Mouse (Mus musculus) limb, embryonic 14.5 days (tissue): ENCODE results near the gene Vipr1. TPM values are rescaled to one million over a fixed set of nuclear protein-coding genes. Genes with fewer than 3 reads are reported as not detected.
A peak's percentile ranks its signal among the peaks of the same experiment; 100 is the strongest.

Experiments used
- ATAC-seq: fragments of 200-750 bp; cut with Nextera tagmentation; 2 replicates; pipeline ENCODE4 v1.8.0; 2017; ENCODE audit warnings: low read depth, moderate number of reproducible peaks, moderate TSS enrichment; ENCODE audit not compliant: low FRiP score
- DNase-seq: peaks from one replicate; pipeline ENCODE4 v3.0.0-alpha.2; 2015; ENCODE audit warnings: low spot score
- H3K27ac ChIP-seq: fragments of 300-500 bp; sonication (generic); replicated peaks from 2 replicates; pipeline ENCODE4 v1.5.1; 2014; ENCODE audit warnings: low read depth, mild to moderate bottlenecking, low read length, moderate library complexity, mixed read lengths
- H3K27me3 ChIP-seq: fragments of 300-500 bp; sonication (generic); 2 replicates; pipeline ENCODE4 v1.6.1; 2014; ENCODE audit warnings: low read length, mixed read lengths; ENCODE audit not compliant: control insufficient read depth, insufficient read depth
- H3K36me3 ChIP-seq: fragments of 300-500 bp; sonication (generic); 2 replicates; pipeline ENCODE4 v1.6.1; 2014; ENCODE audit warnings: mild to moderate bottlenecking, low read length, moderate library complexity, mixed read lengths; ENCODE audit not compliant: control insufficient read depth, insufficient read depth
- H3K4me1 ChIP-seq: fragments of 300-500 bp; sonication (generic); 2 replicates; pipeline ENCODE4 v1.6.1; 2014; ENCODE audit warnings: antibody characterized with exemption, low read length, mixed read lengths; ENCODE audit not compliant: control insufficient read depth, insufficient read depth
- H3K4me2 ChIP-seq: fragments of 300-500 bp; sonication (generic); replicated peaks from 2 replicates; pipeline ENCODE4 v1.6.1; 2014; ENCODE audit warnings: low read depth, mild to moderate bottlenecking, low read length, moderate library complexity; ENCODE audit not compliant: severe bottlenecking
- H3K4me3 ChIP-seq: fragments of 300-500 bp; sonication (generic); replicated peaks from 2 replicates; pipeline ENCODE4 v1.5.1; 2014; ENCODE audit warnings: low read length
- H3K9ac ChIP-seq: fragments of 300-500 bp; sonication (generic); 2 replicates; pipeline ENCODE4 v1.6.1; 2014; ENCODE audit warnings: mild to moderate bottlenecking, low read depth, low read length, moderate library complexity; ENCODE audit not compliant: severe bottlenecking
- H3K9me3 ChIP-seq: fragments of 300-500 bp; sonication (generic); 2 replicates; pipeline ENCODE4 v1.6.1; 2016; ENCODE audit warnings: low read length; ENCODE audit not compliant: control insufficient read depth
- POLR2A ChIP-seq: fragments of 200-500 bp; IDR thresholded peaks from 2 replicates; pipeline ENCODE4 v1.8.0; 2012; ENCODE audit warnings: inconsistent platforms, mild to moderate bottlenecking, moderate library complexity, borderline replicate concordance; ENCODE audit not compliant: insufficient read depth, insufficient read length; ENCODE audit errors: extremely low read depth
- WGBS: fragments of 180-500 bp; shearing (Covaris S2); extraction: QIAGEN DNeasy Blood & Tissue Kit; methylation state at CpG from one replicate; pipeline ENCODE4 v1.1.7; 2014; 5-methylcytosine and 5-hydroxymethylcytosine counted together
- polyA plus RNA-seq, 2 experiments: library from polyadenylated mRNA; depleted of rRNA in 1 of 2; stranded (reverse) in 1 of 2; unstranded in 1 of 2; fragments of >200 nt; fragmentation: Nextera tagmentation in 1 of 2; extraction: Ambion mirVana in 1 of 2; gene quantifications; 2 replicates each; pipeline versions ENCODE4 v1.2.1 to v1.2.3; 2012 to 2014

The Vipr1 gene
- polyA plus RNA-seq, 2 experiments = 0.45 to 0.47 TPM

- no peaks in the 10 kb centered on the region for H3K27me3 ChIP-seq
- no peak for TF ChIP-seq POLR2A
- 66% methylated on average over 6 of the region's 6 CpGs for WGBS
Measured at GRCm38 (mm10) chr9:121599551-121599950, 43.0 kb upstream of the Vipr1 start.

GRCm38 (mm10) chr9:121600201-121600860, 42.2 kb upstream of the Vipr1 start:
- H3K9ac ChIP-seq = no peak overlapping the region
- H3K27me3 ChIP-seq = no peaks in the 10 kb centered on the region
- no peaks in the 10 kb centered on the region for H3K9me3 ChIP-seq
- 41% methylated on average over 13 of the region's 13 CpGs for WGBS
- no peak for DNase-seq
- no peak overlapping the region for H3K4me3 ChIP-seq
- no peak overlapping the region; the same call in 1 of the 2 replicates for H3K27ac ChIP-seq
- no peak for ATAC-seq
- no peak overlapping the region for H3K4me2 ChIP-seq
- TF ChIP-seq POLR2A = no peak
- H3K36me3 ChIP-seq = no peaks in the 10 kb centered on the region
- H3K4me1 ChIP-seq = 0 out of 2 replicates have a peak, but pooled peaks cover 7% of the 10 kb centered on the region

More at GRCm38 (mm10) chr9:121599551-121599950, 43.0 kb upstream of the Vipr1 start:
- no peak overlapping the region for H3K27ac ChIP-seq
- no peak for DNase-seq
- no peak overlapping the region for H3K4me2 ChIP-seq
- no peaks in the 10 kb centered on the region for H3K36me3 ChIP-seq
- H3K4me1 ChIP-seq = peaks cover 12% of the 10 kb centered on the region; the same call in 1 of the 2 replicates
- no peak overlapping the region for H3K9ac ChIP-seq
- no peak for ATAC-seq
- H3K4me3 ChIP-seq = no peak overlapping the region
- no peaks in the 10 kb centered on the region for H3K9me3 ChIP-seq

- no peak for TF ChIP-seq POLR2A
- Histone ChIP-seq H3K9me3 (no peaks in the 10 kb centered on the region), H3K36me3 (no peaks in the 10 kb centered on the region), H3K4me3 (no peak overlapping the region), H3K27me3 (no peaks in the 10 kb centered on the region), H3K9ac (no peak overlapping the region), H3K27ac (no peak overlapping the region), H3K4me2 (no peak overlapping the region), H3K4me1 (0 out of 2 replicates have a peak, but pooled peaks cover 7% of the 10 kb centered on the region)
- 14% methylated on average over 6 of the region's 6 CpGs for WGBS
- peak; percentile 46 for DNase-seq
- ATAC-seq = peak; percentile 63
Measured at GRCm38 (mm10) chr9:121600861-121601427, 41.6 kb upstream of the Vipr1 start.

- TF ChIP-seq POLR2A = no peak
- Histone ChIP-seq H3K27ac (no peak overlapping the region), H3K36me3 (no peaks in the 10 kb centered on the region), H3K9ac (no peak overlapping the region), H3K27me3 (no peaks in the 10 kb centered on the region), H3K9me3 (no peaks in the 10 kb centered on the region), H3K4me2 (no peak overlapping the region), H3K4me3 (no peak overlapping the region), H3K4me1 (0 out of 2 replicates have a peak, but pooled peaks cover 7% of the 10 kb centered on the region)
- ATAC-seq (no peak), DNase-seq (no peak)
- WGBS = 82% methylated on average over 2 of the region's 2 CpGs
Measured at GRCm38 (mm10) chr9:121602381-121602780, 40.1 kb upstream of the Vipr1 start.

GRCm38 (mm10) chr9:121605414-121606278, 36.9 kb upstream of the Vipr1 start:
- Histone ChIP-seq H3K9ac (no peak overlapping the region), H3K27ac (no peak overlapping the region), H3K4me2 (no peak overlapping the region), H3K36me3 (no peaks in the 10 kb centered on the region), H3K9me3 (no peaks in the 10 kb centered on the region), H3K4me3 (no peak overlapping the region), H3K4me1 (0 out of 2 replicates have a peak, but pooled peaks cover 7% of the 10 kb centered on the region), H3K27me3 (no peaks in the 10 kb centered on the region)
- peak; percentile 83 for ATAC-seq
- 61% methylated on average over 12 of the region's 12 CpGs for WGBS
- TF ChIP-seq POLR2A = no peak
- peak; percentile 90 for DNase-seq
